Mouse (Mus musculus) right cerebral cortex, postnatal 14 days (tissue): ENCODE measurements around the gene Pom121.

ENCODE experiments used
- DNase-seq: peaks from one replicate; pipeline ENCODE4 v3.0.0; 2022

Gene Pom121

GRCm38 (mm10) chr5:135367841-135368240 is 26.5 kb downstream of the Pom121 start:
- DNase-seq = no peak

- DNase-seq = no peak
Measured at GRCm38 (mm10) chr5:135363540-135363939, 30.8 kb downstream of the Pom121 start.

- DNase-seq = no peak
Measured at GRCm38 (mm10) chr5:135362572-135362971, 31.8 kb downstream of the Pom121 start.

- DNase-seq = no peak
Measured at GRCm38 (mm10) chr5:135359772-135360171, 34.6 kb downstream of the Pom121 start.

GRCm38 (mm10) chr5:135357556-135357955 is 36.8 kb downstream of the Pom121 start:
- no peak for DNase-seq

GRCm38 (mm10) chr5:135356090-135356489 is 38.3 kb downstream of the Pom121 start:
- DNase-seq = no peak

GRCm38 (mm10) chr5:135353564-135353963 is 40.8 kb downstream of the Pom121 start:
- no peak for DNase-seq

- no peak for DNase-seq
Measured at GRCm38 (mm10) chr5:135352995-135353394, 41.4 kb downstream of the Pom121 start, which contains the start of gene Trim50. Gene Trim50, plus strand, starts transcription at chr5:135353295.

GRCm38 (mm10) chr5:135351606-135352005 is 42.7 kb downstream of the Pom121 start:
- no peak for DNase-seq

- no peak for DNase-seq
Measured at GRCm38 (mm10) chr5:135349862-135350261, 44.5 kb downstream of the Pom121 start, which contains the start of gene Fkbp6. Gene Fkbp6, minus strand, starts transcription at chr5:135350044.

- DNase-seq = no peak
Measured at GRCm38 (mm10) chr5:135347511-135348011, 46.8 kb downstream of the Pom121 start.

- no peak for DNase-seq
Measured at GRCm38 (mm10) chr5:135346430-135346829, 47.9 kb downstream of the Pom121 start.

- DNase-seq = no peak
Measured at GRCm38 (mm10) chr5:135345989-135346388, 48.4 kb downstream of the Pom121 start.

GRCm38 (mm10) chr5:135337575-135337974 is 56.8 kb downstream of the Pom121 start:
- no peak for DNase-seq

- no peak for DNase-seq
Measured at GRCm38 (mm10) chr5:135331161-135331560, 63.2 kb downstream of the Pom121 start.

GRCm38 (mm10) chr5:135330201-135330600 is 64.1 kb downstream of the Pom121 start:
- no peak for DNase-seq

- no peak for DNase-seq
Measured at GRCm38 (mm10) chr5:135329471-135329870, 64.9 kb downstream of the Pom121 start.
